Mouse (Mus musculus): ENCODE measurements around the gene Ddi2. TPM values are rescaled to one million over a fixed set of nuclear protein-coding genes. Genes with fewer than 3 reads are reported as not detected.
A peak's percentile ranks its signal among the peaks of the same experiment; 100 is the strongest.
"Not testable (repeated sequence)": the region's sequence is repeated elsewhere in the genome, so short reads cannot be mapped to it uniquely, and the experiment has no call there.

Gene Ddi2
- 27.4 and 32.9 TPM in 2 replicates for total RNA-seq (2014; fragmentation: Nextera tagmentation)
- 26.8 and 32.7 TPM in 2 replicates for total RNA-seq (2017)

DNA sequence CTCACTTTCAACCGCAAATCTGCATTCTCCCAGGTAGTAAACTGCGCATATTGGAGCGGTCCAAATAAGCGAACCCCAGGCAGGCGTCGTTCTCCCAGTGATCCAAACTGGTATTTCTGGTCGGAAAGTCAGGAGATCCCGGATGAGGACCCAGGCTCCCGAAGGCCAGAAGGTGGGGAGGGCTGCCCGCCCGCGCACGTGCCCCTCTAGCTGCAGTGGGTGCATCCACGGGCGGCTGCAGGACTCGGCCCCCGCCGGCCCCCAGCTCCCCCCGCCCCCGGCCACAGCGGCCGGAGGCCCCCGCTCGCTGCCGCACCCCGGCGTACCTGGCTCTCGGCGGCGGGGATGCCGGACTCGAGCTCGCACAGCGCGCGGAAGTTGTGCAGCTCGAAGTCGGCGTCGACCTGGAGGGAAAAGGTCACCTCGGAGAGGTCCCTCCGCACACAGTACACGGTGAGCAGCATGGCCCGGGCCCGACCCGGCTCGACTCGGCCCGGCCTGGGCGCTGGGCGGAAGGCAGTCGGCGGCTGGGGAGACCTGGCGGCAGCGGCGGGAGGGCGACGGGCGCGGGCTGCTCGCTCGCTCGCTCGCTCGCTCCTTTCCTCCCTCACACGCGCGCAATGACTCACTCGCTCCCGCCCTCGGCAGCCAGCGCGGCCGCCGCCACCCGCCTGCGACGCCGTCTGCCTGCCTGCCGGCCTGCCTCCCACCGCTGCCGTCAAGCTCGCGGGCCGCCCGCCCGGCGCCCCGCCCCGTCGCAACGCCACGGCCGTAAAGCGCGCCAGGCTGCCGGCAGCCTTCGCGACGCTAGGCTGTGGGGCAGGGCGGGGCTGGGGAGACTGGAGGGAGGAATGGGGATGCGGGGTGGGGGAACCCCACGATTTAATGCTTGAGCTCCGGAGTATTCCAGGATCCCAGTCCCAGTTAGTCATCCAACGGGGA lies at the start of gene Ddi2:
TSS of gene Ddi2 (minus strand) at position 689 of the 942 bp plus-strand sequence.
- peak; percentile 79 for ATAC-seq (replicated peaks; ENCODE audit: poor library complexity, severe bottlenecking)

DNA sequence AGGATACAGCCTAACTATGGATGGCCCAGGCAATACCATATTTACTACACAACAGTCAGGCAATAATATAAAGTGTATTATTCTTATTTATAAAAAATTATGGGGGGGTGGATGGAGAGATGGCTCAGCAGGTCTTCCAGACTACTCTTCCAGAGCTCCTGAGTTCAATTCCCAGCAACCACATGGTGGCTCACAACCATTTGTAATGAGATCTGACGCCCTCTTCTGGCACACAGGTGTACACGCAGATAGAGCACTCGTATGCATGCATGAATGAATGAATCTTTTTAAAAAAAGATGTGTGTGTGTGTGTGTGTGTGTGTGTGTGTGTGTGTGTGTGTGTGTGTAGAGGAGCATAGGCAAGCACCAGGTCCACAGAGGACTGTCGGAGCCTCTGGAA lies 49.8 kb upstream of the Ddi2 start:
- not testable (repeated sequence) for ATAC-seq (replicated peaks; ENCODE audit: poor library complexity, severe bottlenecking)

GRCm38 (mm10) chr4:141771823-141772222 lies 48.6 kb upstream of the Ddi2 start:
- peak; percentile 20; the same call in 1 of the 2 replicates for ATAC-seq (replicated peaks; ENCODE audit: poor library complexity, severe bottlenecking)

DNA sequence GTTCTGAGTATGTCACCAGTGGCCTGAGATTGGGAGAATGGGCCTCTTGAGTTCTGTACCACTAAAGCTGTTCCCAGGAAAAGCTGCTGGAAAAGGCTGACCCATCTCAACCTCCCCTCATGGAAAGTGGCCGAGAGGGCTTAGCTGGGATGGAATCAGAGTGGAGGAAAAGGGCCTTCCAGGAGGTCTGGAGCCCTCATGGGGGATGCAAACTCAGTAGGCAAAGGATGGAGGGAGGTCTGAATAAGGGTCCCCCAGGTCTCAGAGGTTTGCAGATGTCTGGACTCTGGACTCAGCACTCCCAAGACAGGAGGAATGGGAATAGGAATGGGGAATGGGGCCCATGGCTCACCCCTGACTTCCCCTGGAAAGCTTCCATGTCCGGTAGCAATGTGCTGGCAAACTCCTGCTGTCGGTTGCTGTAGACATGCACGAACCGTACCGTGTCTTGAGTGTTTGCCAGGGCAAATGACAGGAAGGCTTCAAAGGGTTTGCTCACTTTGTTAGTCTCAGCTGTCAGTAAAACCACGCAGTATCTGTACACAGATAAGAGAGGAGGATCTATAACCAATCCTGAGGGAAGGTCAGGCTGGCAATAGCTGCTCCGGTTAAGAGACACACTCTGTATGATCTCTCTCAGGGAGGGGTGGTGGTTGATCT lies 46.4 kb upstream of the Ddi2 start:
- ATAC-seq (replicated peaks; ENCODE audit: poor library complexity, severe bottlenecking): no peak

DNA sequence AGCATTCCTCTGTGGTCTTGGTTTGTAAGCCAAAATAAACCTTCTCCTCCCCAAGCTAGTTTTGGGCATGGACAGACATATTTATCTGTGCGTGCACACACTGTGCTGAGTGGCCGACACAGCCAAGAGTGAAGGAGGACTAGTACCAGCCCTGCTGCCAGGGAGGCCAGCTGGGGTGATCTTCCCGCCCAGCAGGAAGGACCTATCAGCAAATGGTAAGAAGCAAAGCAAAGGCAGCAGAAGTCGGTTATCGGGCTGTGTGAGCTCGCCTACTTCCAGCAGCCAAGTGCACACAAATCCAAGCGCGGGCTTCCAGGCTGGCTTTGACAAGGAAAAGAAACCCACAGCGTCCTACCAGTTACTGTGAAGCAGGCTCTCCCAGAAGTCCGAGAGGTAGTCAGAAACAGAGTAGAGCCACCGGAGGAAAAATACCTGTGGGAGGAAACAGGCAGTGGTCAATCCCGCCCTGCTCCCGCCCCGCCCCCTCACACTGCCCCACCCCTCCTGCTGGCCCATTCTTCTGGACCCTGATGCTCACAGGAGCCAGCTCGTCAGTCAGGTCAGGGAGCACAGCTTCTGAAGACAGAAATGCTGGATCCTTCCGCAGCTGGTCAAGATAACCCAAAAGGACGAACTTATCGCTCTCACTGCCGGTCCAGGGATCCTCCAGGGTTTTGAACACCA lies 44.3 kb upstream of the Ddi2 start:
- ATAC-seq (replicated peaks; ENCODE audit: poor library complexity, severe bottlenecking): no peak

GRCm38 (mm10) chr4:141766668-141767352 lies 43.6 kb upstream of the Ddi2 start:
- no peak for ATAC-seq (replicated peaks; ENCODE audit: poor library complexity, severe bottlenecking)

- ATAC-seq (replicated peaks; ENCODE audit: poor library complexity, severe bottlenecking): peak; percentile 85
Observed at GRCm38 (mm10) chr4:141766316-141766667, 43.1 kb upstream of the Ddi2 start.

DNA sequence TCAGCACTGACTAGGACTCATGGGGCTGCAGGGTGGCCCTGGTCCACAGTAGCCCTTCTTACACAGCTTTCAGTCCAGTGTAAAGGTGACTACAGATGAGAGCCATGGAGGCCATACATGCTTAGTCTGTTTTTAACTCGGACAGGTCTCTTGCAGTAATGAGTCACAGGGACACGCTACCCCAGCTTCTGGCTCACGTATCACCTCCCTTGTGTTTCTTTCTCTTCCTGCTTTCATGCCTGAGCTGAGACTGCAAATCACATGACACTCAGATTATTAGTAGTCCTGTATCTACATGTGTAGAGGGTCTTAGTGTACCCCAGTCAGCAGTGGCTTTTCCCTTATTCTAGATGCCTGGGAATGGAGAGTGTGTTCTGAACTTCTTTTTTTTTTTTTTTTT lies 41.8 kb upstream of the Ddi2 start:
- ATAC-seq (replicated peaks; ENCODE audit: poor library complexity, severe bottlenecking): no peak

GRCm38 (mm10) chr4:141763476-141763875 lies 40.3 kb upstream of the Ddi2 start:
- no peak for ATAC-seq (replicated peaks; ENCODE audit: poor library complexity, severe bottlenecking)

DNA sequence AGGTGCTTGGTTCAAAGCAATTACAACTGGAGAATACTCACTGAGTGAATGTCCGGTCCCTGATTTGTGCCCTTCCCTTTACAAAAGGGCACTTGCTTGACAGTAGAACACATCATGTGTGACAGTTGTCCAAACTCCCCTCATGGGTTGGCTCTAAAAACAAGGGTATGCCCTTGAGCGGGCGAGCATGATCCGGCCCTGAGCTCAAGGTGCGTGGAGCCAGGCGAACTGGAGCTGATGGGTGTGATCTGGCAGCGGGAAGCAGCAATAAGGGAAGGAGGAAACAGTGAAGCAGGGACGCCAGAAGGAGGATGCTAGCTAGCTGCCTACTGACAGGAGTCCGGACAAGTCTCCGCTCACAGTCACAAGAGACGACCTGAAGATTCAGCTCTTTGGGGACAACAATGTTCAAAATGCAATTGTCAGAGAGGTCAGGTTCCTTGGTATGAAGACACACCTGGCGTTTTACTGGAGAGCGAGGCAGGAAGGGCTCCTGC lies 38.9 kb upstream of the Ddi2 start:
- no peak for ATAC-seq (replicated peaks; ENCODE audit: poor library complexity, severe bottlenecking)

DNA sequence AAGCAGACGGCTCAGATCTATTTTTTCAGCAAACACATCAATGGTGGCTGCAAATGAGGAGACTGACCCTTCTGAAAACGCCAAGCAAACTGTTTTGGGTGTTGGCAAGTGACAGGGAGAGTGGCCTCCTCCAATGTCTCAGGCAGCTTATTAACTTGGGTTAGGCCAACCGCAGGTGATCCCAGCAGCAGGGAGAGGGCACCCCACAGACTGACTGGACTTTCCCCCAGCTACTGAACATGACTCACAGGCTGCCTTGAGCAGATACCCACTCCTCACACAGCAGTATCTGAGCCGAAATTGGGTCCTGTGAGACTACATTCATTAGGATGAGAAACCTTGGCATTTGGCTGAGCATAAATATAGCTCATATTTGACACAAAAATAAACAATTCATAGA lies 37.7 kb upstream of the Ddi2 start:
- no peak for ATAC-seq (replicated peaks; ENCODE audit: poor library complexity, severe bottlenecking)

- ATAC-seq (replicated peaks; ENCODE audit: poor library complexity, severe bottlenecking): no peak
Observed at GRCm38 (mm10) chr4:141758874-141759542, 35.8 kb upstream of the Ddi2 start.

GRCm38 (mm10) chr4:141757124-141757523 lies 33.9 kb upstream of the Ddi2 start:
- ATAC-seq (replicated peaks; ENCODE audit: poor library complexity, severe bottlenecking): no peak

DNA sequence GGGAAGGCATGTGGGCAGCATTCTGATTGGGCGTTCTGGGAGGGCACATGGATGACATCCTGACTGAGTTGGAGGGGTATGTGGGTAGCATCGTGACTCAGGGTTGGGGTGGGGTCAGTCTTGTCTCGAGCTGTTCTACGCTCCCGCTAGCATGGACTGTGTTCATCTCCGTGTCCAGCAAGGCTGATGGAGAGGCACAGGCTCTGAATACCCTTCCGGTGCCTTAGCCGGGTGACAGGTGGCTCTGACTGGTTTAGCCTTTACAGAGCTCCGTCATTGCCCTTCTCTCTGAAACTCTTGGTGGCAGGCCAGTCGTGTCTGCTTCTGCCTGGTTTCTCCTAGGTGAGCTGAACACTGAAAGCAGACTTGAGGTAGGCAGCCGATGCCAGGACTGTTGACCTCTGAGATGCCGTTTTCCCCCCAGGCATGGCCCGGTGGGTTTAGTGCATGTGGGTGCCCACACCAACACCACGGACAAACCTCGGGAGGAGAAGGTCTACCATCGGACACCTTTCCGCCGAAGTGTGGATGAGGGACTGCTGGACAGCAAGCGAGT lies 32.2 kb upstream of the Ddi2 start:
- no peak for ATAC-seq (replicated peaks; ENCODE audit: poor library complexity, severe bottlenecking)

DNA sequence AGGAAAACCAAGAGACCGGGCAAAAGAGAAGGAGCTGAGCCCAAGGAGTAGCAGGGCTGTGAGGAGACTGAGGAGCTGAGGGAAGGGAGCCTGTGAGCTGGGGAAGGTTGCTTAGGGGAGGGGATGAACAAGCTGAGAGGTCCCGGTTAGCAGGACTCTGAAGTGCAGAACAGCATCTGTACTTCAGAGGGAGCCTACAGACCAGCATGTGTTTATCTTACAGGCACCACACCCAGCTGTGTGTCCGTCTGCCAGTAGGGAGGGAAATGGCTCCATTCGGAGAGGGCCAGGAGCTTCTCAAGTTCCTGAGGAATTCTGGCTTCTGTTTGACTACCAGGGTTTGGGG lies 28.8 kb upstream of the Ddi2 start:
- ATAC-seq (replicated peaks; ENCODE audit: poor library complexity, severe bottlenecking): no peak

GRCm38 (mm10) chr4:141751419-141752075 lies 28.3 kb upstream of the Ddi2 start:
- no peak for ATAC-seq (replicated peaks; ENCODE audit: poor library complexity, severe bottlenecking)

DNA sequence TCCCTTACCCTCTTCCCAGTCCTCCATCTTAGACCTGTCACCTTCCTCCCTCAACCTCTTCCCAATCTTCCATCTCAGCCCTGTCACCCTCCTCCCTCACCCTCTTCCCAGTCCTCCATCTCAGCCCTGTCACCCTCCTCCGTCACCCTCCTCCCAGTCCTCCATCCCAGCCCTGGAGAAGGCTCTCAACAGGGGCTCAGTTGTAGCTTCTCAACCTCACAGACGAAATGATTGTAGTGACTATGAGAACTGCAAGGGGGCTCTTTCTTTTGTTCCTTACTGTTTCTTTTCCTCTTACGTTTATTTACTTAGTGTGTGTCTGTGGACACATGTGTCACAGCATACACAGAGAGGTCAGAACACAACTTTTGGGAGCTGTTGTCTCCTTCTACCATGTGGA lies 27.6 kb upstream of the Ddi2 start:
- no peak for ATAC-seq (replicated peaks; ENCODE audit: poor library complexity, severe bottlenecking)

- ATAC-seq (replicated peaks; ENCODE audit: poor library complexity, severe bottlenecking): no peak
Observed at GRCm38 (mm10) chr4:141749557-141749956, 26.3 kb upstream of the Ddi2 start.
